Mouse (Mus musculus): Measurements from ENCODE around the gene Morc1. TPM values are rescaled to one million over a fixed set of nuclear protein-coding genes. Genes with fewer than 3 reads are reported as not detected.

Gene Morc1
- polyA plus RNA-seq (2015; fragmentation: Nextera tagmentation; extraction: Ambion mirVana): 0.05 TPM in 1 of 2 replicates, not detected in the other

DNA sequence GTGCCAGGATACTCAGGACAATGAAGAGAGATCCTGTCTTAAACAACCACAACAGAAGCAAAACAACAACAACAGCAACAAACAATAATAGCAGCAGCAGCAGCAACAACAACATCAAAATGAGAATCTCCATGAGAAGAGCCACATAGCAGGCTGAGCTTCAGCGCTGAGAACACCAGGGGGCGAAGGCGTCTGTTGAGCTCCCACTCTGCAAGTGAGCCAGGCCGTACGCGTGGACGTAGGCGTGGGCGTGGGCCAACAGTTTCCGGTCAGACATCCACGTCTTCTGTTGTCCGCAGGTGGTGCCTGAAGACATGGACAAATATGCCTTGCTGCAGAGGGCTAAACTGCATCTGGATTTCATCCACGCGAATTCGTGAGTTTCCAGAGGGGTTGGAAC lies at the start of gene Morc1:
Gene Morc1, plus strand, starts transcription at position 211 of the 400 bp plus-strand sequence.
- Histone ChIP-seq H3K36me3 (no peaks in the 10 kb centered on the region), H3K27me3 (no peaks in the 10 kb centered on the region), H3K4me1 (replicated peaks) (no peaks in the 10 kb centered on the region; the same call in 1 of the 2 replicates), H3K9me3 (no peaks in the 10 kb centered on the region), H3K4me3 (no peak within 1 kb of the TSS), H3K4me2 (no peak within 1 kb of the TSS), H3K9ac (no peak within 1 kb of the TSS), H3K27ac (no peak within 1 kb of the TSS)
- ATAC-seq (ENCODE audit: low FRiP score): no peak
- WGBS: 93% methylated on average over 15 of the region's 15 CpGs

DNA sequence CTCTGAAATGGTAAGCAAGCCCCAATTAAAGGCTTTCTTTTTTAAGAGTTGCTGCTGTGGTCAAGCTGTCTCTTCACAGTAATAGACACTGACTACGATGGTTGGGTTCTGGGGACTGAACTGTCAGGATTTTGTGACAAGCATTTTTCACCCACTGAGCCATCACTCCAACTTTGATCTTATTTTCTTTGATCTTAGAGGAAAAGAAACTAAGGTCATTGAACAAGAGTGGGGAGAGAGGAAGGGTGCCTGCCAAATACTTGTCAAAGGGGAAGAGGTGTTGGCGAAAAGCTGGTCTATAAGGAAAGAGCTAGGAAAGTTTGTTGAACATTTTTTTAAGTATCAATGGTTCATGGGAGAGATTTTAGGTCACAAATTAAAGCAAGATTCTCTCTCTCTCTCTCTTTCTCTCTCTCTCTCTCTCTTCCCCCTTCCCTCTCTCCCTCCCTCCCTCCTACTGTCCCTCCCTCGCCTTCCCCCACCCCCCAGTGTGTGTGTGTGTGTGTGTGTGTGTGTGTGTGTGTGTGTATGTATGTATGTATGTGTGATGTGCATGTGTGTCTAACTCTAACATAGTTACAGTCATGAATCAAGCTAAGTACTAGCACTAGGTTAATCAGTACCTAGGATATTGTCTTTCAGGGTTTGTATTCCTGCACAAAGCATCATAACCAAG lies 47.3 kb upstream of the Morc1 start:
- H3K4me1 ChIP-seq (replicated peaks): no peaks in the 10 kb centered on the region
- WGBS: 70% methylated on average over 3 of the region's 3 CpGs

DNA sequence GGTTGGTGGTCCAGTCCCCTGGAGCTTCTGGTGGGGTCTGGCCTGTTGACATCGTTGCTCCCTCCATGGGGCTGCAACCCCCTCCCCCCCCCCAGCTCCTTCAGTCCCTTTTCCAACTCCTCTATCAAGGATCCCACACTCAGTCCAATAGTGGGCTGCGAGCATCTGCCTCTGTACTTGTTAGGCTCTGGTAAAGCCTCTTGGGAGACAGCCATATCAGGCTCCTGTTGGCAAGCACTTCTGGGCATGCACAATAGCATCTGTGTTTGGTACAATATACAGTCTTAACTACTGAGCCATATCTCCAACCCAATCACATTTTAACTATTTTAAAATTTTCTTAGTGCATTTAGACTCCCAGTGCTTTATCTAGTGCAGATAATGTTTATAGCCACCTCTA lies 44.1 kb upstream of the Morc1 start:
- H3K4me2 ChIP-seq: no peak overlapping the region
- no peaks in the 10 kb centered on the region for H3K36me3 ChIP-seq
- no peak overlapping the region for H3K9ac ChIP-seq
- no peak for ATAC-seq (ENCODE audit: low FRiP score)
- no peaks in the 10 kb centered on the region for H3K27me3 ChIP-seq
- H3K9me3 ChIP-seq: no peaks in the 10 kb centered on the region
- whole genome bisulfite sequencing: 83% methylated on average over 2 of the region's 2 CpGs
- no peaks in the 10 kb centered on the region for H3K4me1 ChIP-seq (replicated peaks)
- H3K4me3 ChIP-seq: no peak overlapping the region
- no peak overlapping the region for H3K27ac ChIP-seq

More for the DNA sequence above, 47.3 kb upstream of the Morc1 start:
- no peak for ATAC-seq (ENCODE audit: low FRiP score)
- Histone ChIP-seq H3K9ac (no peak overlapping the region), H3K27ac (no peak overlapping the region), H3K4me2 (no peak overlapping the region), H3K36me3 (no peaks in the 10 kb centered on the region), H3K27me3 (no peaks in the 10 kb centered on the region), H3K9me3 (no peaks in the 10 kb centered on the region), H3K4me3 (no peak overlapping the region)

DNA sequence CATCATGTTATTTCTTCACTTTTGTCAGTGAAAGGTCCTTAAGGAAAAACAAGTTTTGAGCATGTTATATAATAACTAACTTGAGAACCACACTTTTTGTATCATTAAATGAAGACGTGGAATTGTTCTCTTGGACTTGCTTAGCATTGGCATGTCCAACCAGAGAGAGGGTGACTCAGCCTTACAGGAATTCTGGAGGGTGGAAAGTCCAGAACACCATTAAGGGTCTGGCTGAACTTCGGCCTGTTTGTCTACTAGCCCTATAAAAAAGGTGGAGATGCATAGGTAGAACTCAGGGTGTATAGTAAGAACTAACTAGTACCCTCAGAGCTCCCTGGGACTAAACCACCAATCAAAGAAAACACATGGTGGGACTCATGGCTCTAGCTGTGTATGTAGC lies 35.8 kb upstream of the Morc1 start:
- H3K9me3 ChIP-seq: no peaks in the 10 kb centered on the region
- no peak for ATAC-seq (ENCODE audit: low FRiP score)
- H3K4me2 ChIP-seq: no peak overlapping the region
- WGBS: 95% methylated on average over 2 of the region's 2 CpGs
- H3K9ac ChIP-seq: no peak overlapping the region
- no peaks in the 10 kb centered on the region for H3K36me3 ChIP-seq
- H3K27me3 ChIP-seq: no peaks in the 10 kb centered on the region
- no peak overlapping the region for H3K4me3 ChIP-seq
- no peaks in the 10 kb centered on the region for H3K4me1 ChIP-seq (replicated peaks)
- H3K27ac ChIP-seq: no peak overlapping the region

DNA sequence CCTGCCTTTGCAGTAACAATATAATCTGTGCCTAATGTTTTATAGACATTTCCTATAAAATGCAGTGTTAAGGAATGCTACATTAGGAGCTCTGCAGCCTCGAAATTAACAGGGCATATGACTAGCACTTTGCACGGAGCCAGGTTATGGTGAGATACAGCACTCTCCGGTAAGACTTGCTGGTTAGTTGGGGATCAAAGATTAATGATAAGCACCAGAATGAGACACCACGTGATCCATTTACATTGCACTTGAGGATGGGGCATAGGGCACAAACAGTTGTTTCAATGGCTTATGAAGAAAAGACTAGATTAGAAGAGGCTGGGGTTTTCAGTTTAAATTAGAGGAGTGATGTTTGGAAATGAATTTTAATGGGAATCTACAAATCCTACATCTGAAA lies 28.1 kb upstream of the Morc1 start:
- ATAC-seq (ENCODE audit: low FRiP score): no peak
- Histone ChIP-seq H3K4me1 (replicated peaks) (no peaks in the 10 kb centered on the region), H3K27me3 (no peaks in the 10 kb centered on the region), H3K9ac (no peak overlapping the region), H3K4me2 (no peak overlapping the region), H3K4me3 (no peak overlapping the region), H3K9me3 (no peaks in the 10 kb centered on the region), H3K36me3 (no peaks in the 10 kb centered on the region), H3K27ac (no peak overlapping the region)
- 82% methylated on average over 4 of the region's 4 CpGs for WGBS

DNA sequence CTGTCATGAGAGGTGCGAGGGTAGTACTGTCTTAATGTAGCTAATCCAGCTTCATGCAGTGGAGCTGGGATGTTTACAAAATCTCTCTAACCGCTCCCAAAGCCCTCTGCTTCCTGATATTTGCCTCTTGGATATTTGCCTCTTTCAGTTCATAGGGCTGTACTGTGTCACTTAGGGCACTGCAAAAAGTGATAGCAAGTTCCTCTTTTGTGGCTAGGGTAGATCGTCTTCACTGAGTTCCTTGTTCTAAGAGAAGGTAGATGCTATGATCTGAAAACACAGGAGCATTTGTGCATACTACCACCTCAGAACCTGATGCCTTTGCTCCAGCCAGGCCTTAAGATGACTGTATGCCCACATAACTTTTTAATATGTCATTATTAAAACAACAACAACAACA lies 27.6 kb upstream of the Morc1 start:
- WGBS: 94% methylated on average over 3 of the region's 3 CpGs
- H3K4me1 ChIP-seq (replicated peaks): no peaks in the 10 kb centered on the region
- H3K36me3 ChIP-seq: no peaks in the 10 kb centered on the region
- no peak overlapping the region for H3K9ac ChIP-seq
- no peak overlapping the region for H3K4me2 ChIP-seq
- H3K9me3 ChIP-seq: no peaks in the 10 kb centered on the region
- H3K27ac ChIP-seq: no peak overlapping the region
- H3K27me3 ChIP-seq: no peaks in the 10 kb centered on the region
- no peak overlapping the region for H3K4me3 ChIP-seq
- no peak for ATAC-seq (ENCODE audit: low FRiP score)

DNA sequence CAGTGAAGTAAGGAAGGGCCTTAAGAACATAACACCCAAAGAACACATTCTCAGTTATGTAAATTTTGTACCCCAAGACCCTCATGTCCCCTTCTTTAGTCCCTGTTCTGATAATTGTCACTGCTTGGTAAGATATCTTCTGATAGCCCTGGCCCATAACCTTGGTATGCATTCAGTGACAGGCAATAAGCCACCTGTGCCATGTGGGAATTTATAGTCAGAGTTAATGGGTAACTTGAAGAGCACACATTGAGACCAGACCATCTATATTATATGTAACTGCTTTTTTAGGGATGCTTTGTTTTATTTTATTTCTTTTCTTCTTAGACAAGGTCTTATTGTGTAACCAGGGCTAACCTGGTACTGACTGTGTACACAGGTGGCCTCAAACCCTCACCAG lies 27.0 kb upstream of the Morc1 start:
- no peaks in the 10 kb centered on the region for H3K4me1 ChIP-seq (replicated peaks)
- no peaks in the 10 kb centered on the region for H3K9me3 ChIP-seq
- H3K4me2 ChIP-seq: no peak overlapping the region
- no peaks in the 10 kb centered on the region for H3K27me3 ChIP-seq
- no peak for ATAC-seq (ENCODE audit: low FRiP score)
- no peaks in the 10 kb centered on the region for H3K36me3 ChIP-seq
- H3K27ac ChIP-seq: no peak overlapping the region
- H3K4me3 ChIP-seq: no peak overlapping the region
- no peak overlapping the region for H3K9ac ChIP-seq

DNA sequence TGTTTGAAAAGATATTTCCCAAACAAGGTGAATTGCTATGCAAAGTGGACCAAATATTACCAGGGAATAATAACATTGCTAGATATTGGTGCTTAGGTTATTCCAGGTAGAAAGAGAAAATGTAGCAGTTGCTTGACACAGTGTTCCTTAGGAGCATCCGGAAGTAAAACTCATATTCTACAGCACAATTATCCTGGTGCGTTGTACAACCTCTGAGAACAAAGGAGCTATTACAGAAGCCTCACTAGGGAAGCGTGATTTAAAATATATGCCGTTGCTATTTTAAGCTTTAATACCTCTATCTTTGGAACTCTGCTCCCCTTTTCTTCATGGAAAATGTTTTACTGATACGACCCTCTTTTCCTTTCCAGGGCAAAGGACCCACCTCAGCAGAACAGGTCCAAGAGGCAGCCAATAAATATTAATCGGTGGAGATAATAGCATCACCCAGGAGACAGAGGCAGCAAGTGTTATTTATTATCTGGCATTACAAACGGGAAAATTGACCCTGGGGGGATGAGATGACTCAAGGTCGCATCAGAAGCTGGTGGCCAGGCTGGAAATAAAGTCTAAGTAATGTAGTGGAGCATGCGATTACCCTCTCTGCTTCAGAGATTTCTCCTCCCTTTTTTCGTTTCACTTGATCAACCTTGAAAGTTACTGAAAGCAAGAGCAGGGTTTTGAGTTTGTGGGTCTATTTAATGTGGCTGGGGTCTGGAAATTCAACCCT lies 25.2 kb upstream of the Morc1 start:
- H3K9me3 ChIP-seq: no peaks in the 10 kb centered on the region
- no peak overlapping the region for H3K27ac ChIP-seq
- H3K9ac ChIP-seq: no peak overlapping the region
- H3K27me3 ChIP-seq: no peaks in the 10 kb centered on the region
- no peak overlapping the region for H3K4me3 ChIP-seq
- ATAC-seq (ENCODE audit: low FRiP score): no peak
- 47% methylated on average over 10 of the region's 10 CpGs for WGBS
- H3K36me3 ChIP-seq: no peaks in the 10 kb centered on the region
- H3K4me2 ChIP-seq: no peak overlapping the region
- H3K4me1 ChIP-seq (replicated peaks): no peaks in the 10 kb centered on the region

DNA sequence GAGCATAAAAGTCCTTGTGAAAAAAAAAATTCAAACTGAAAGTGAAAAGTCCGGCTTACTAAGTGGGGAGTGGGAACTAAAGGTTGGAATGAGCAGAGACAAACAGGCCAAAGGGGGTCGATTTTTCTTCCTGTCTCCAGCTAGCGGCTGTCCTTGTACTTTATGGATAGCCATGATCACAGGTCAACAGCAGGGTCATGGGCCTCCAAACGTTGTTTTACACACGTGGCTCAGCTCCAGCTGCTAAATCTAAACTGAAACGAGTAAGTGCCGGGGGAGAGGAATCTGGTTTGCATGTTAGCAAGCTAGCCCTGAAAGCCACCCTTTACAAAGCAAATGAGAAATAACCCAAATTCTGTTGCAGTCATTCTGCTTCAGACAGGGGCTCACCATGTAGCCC lies 21.5 kb upstream of the Morc1 start:
- Histone ChIP-seq H3K4me2 (no peak overlapping the region), H3K9ac (no peak overlapping the region), H3K27ac (no peak overlapping the region), H3K4me3 (no peak overlapping the region), H3K9me3 (no peaks in the 10 kb centered on the region), H3K4me1 (replicated peaks) (no peaks in the 10 kb centered on the region), H3K27me3 (no peaks in the 10 kb centered on the region), H3K36me3 (no peaks in the 10 kb centered on the region)
- ATAC-seq (ENCODE audit: low FRiP score): no peak
- 66% methylated on average over 7 of the region's 7 CpGs for WGBS

DNA sequence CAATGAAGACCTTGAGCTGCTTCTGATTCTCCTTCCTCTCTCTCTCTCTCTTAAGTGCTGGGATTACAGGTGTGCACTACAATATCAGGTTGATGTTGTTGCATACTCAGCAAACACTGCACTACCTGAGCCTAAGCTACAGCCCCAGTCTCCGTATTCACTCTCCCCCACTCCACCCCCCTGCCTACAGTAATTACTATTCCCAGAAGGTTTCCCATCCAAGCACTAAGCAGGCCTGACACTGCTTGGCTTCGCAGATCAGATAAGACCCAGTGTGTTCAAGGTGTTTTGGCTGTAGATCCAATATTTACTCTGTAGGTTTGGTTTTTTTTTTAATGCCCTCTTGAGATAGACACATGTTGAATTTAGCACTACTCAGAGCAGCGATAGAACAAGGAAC lies 20.9 kb upstream of the Morc1 start:
- no peak for ATAC-seq (ENCODE audit: low FRiP score)

DNA sequence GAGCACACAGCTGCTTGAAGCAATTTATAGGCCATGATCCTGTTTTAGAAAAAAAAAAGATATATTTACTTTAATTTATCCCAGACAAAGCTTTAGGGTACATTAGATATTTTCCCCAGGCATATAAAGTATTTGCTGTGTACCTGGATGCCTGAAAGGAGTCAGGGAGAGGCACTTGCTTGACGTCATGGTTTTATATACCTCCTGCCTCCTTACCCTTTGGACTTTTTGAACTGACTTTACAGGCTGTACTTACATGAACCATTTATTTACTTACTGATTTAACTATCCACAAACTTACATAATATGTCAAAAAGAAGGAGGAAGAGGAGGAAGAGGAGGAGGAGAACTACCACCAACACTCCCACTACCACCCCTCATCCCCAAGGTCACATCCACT lies 18.8 kb upstream of the Morc1 start, which contains the start of gene Gm5485:
Gene Gm5485, minus strand, starts transcription at position 171 of the 400 bp plus-strand sequence.
- no peak within 1 kb of the TSS for H3K4me3 ChIP-seq
- no peaks in the 10 kb centered on the region for H3K27me3 ChIP-seq
- 83% methylated on average over 1 of the region's 1 CpGs for WGBS
- no peak for ATAC-seq (ENCODE audit: low FRiP score)
- no peaks in the 10 kb centered on the region for H3K36me3 ChIP-seq
- no peak within 1 kb of the TSS for H3K27ac ChIP-seq
- no peaks in the 10 kb centered on the region for H3K4me1 ChIP-seq (replicated peaks)
- no peak within 1 kb of the TSS for H3K9ac ChIP-seq
- no peaks in the 10 kb centered on the region for H3K9me3 ChIP-seq
- H3K4me2 ChIP-seq: no peak within 1 kb of the TSS

More for the DNA sequence above, 20.9 kb upstream of the Morc1 start:
- no peak overlapping the region for H3K4me3 ChIP-seq
- WGBS: 76% methylated on average over 3 of the region's 3 CpGs
- no peak overlapping the region for H3K27ac ChIP-seq
- no peaks in the 10 kb centered on the region for H3K36me3 ChIP-seq
- no peak overlapping the region for H3K4me2 ChIP-seq
- no peaks in the 10 kb centered on the region for H3K9me3 ChIP-seq
- H3K27me3 ChIP-seq: no peaks in the 10 kb centered on the region
- no peak overlapping the region for H3K9ac ChIP-seq
- no peaks in the 10 kb centered on the region for H3K4me1 ChIP-seq (replicated peaks)

DNA sequence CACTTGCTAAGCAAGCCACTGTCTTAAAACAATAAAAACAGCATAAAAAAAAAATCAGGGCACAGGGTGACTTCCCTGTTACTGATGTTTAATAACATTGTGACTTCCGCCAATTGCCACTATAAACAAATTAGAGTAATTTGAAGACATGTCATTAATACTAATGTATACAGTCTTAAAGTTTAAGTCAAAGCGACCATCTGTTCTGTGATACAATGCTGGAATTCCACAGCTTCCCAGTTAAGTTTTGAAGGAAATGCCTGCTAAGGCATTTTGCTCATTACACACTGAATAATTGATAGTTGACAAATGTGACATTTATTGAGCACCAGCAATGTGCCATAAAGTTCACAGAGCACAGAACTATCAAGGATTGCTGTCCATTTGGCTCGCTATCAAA lies 12.5 kb upstream of the Morc1 start:
- H3K27ac ChIP-seq: no peak overlapping the region
- H3K9ac ChIP-seq: no peak overlapping the region
- H3K4me2 ChIP-seq: no peak overlapping the region
- H3K27me3 ChIP-seq: no peaks in the 10 kb centered on the region
- H3K4me1 ChIP-seq (replicated peaks): no peaks in the 10 kb centered on the region
- no peaks in the 10 kb centered on the region for H3K36me3 ChIP-seq
- no peaks in the 10 kb centered on the region for H3K9me3 ChIP-seq
- whole genome bisulfite sequencing: 81% methylated on average over 3 of the region's 3 CpGs
- no peak overlapping the region for H3K4me3 ChIP-seq
- ATAC-seq (ENCODE audit: low FRiP score): no peak

DNA sequence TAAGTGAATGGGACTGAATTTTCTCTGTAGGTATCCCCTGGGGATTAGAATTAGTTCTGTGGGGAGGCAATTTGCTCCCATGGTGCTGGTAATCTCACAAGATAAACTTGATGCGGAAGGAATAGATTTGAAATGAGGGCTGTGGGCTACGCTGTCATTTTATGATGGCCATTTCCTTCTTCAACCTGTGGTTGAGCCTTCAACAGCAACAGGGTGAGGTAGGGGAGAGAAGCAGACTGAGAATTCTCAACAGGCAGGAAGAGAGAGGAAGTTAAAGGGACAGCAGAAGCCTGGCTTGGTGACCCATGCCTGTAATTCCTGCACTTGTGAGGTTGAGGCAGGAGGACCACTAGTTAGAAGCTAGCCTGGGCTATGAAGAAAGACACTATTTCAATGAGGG lies 12.0 kb upstream of the Morc1 start:
- Histone ChIP-seq H3K36me3 (no peaks in the 10 kb centered on the region), H3K4me1 (replicated peaks) (no peaks in the 10 kb centered on the region), H3K27me3 (no peaks in the 10 kb centered on the region), H3K4me3 (no peak overlapping the region), H3K9ac (no peak overlapping the region), H3K4me2 (no peak overlapping the region), H3K9me3 (no peaks in the 10 kb centered on the region), H3K27ac (no peak overlapping the region)
- no peak for ATAC-seq (ENCODE audit: low FRiP score)
- WGBS: 86% methylated on average over 2 of the region's 2 CpGs
